8 mouse cellular contexts compared by ENCODE assay signal in genomic region chr7:25267751-25268463, GRCm38 (mm10). TPM values are rescaled to one million over a fixed set of nuclear protein-coding genes. Genes with fewer than 3 reads are reported as not detected.
DNase-seq lines count a peak whose midpoint lies in the region; ATAC-seq and TF ChIP-seq lines count a peak whose summit lies in the region.

No protein-coding gene starts in this region.

- peak; percentile 91 for ATAC-seq in heart, embryonic 15.5 days (replicated peaks; ENCODE audit: insufficient number of reproducible peaks, insufficient read depth, low FRiP score, low read depth)
- ATAC-seq in liver, embryonic 14.5 days (ENCODE audit: insufficient read depth), result peak; percentile 88
- peak; percentile 94 for ATAC-seq in neural tube, embryonic 11.5 days (ENCODE audit: insufficient read depth, low FRiP score, low TSS enrichment)
- ATAC-seq in stomach, postnatal 0 days (ENCODE audit: low FRiP score, low TSS enrichment), result peak; percentile 97

- H3K4me2 ChIP-seq in heart, embryonic 15.5 days, result peak overlapping the region; percentile 80
- peak overlapping the region; percentile 94 for H3K4me2 ChIP-seq in liver, embryonic 14.5 days (ENCODE audit: low read depth)
- peak overlapping the region; percentile 66 for H3K4me2 ChIP-seq in neural tube, embryonic 11.5 days (ENCODE audit: low read depth)
- H3K4me2 ChIP-seq in stomach, postnatal 0 days (replicated peaks; ENCODE audit: low read depth), result peak overlapping the region; percentile 85

- peak; percentile 97 to 98 for DNase-seq in CD8-positive naive resting alpha-beta T cell, adult 2 months (ENCODE audit: low read depth in 2 of 2, low spot score in 2 of 2)
- DNase-seq in c-Kit-positive CD71-negative TER-119-negative erythroid progenitor cells, embryonic 14.5 days (ENCODE audit: low read depth), result peak; percentile 99
- peak; percentile 98 for DNase-seq in forebrain, embryonic 10.5 days (ENCODE audit: extremely low spot score, low spot score)
- peak; percentile 99 to 100 for DNase-seq in kidney, postnatal 25 days
- peak; percentile 100 for DNase-seq in liver, embryonic 14.5 days (ENCODE audit: low read depth in 3 of 3, low spot score in 3 of 3)
- DNase-seq in neural tube, embryonic 11.5 days (ENCODE audit: low spot score), result peak; percentile 98
- peak; percentile 99 for DNase-seq in stomach, postnatal 0 days (ENCODE audit: low spot score)

- peak overlapping the region; percentile 86 for H3K4me3 ChIP-seq in forebrain, embryonic 10.5 days
- H3K4me3 ChIP-seq in heart, embryonic 15.5 days, result peak overlapping the region; percentile 69
- H3K4me3 ChIP-seq in liver, embryonic 14.5 days (ENCODE audit: insufficient read depth in 1 of 2, low read depth in 2 of 2, low read length in 2 of 2), result peak overlapping the region; percentile 68 to 95
- peak overlapping the region; percentile 65 for H3K4me3 ChIP-seq in neural tube, embryonic 11.5 days (ENCODE audit: low read depth, low read length)
- peak overlapping the region; percentile 73 for H3K4me3 ChIP-seq in stomach, postnatal 0 days (ENCODE audit: low read depth, low read length)

- WGBS in forebrain, embryonic 10.5 days, result under 1% methylated on average over 33 of the region's 33 CpGs
- WGBS in heart, embryonic 15.5 days, result under 1% methylated on average over 33 of the region's 33 CpGs
- WGBS in liver, embryonic 14.5 days (ENCODE audit: insufficient replicate concordance), result under 1% methylated on average over 33 of the region's 33 CpGs
- WGBS in neural tube, embryonic 11.5 days, result under 1% methylated on average over 33 of the region's 33 CpGs
- WGBS in stomach, postnatal 0 days, result under 1% methylated on average over 33 of the region's 33 CpGs

- TF ChIP-seq CTCF in liver, embryonic 14.5 days (IDR thresholded peaks at IDR 0.05; ENCODE audit: low read depth), result no peak
- no peak for TF ChIP-seq CTCF in stomach, postnatal 0 days (IDR thresholded peaks at IDR 0.05; ENCODE audit: low read depth)

- H3K9me3 ChIP-seq in forebrain, embryonic 10.5 days, result no peaks in the 10 kb centered on the region
- no peaks in the 10 kb centered on the region for H3K9me3 ChIP-seq in heart, embryonic 15.5 days (replicated peaks)
- H3K9me3 ChIP-seq in liver, embryonic 14.5 days (ENCODE audit: control insufficient read depth, low read length), result no peaks in the 10 kb centered on the region
- no peaks in the 10 kb centered on the region for H3K9me3 ChIP-seq in neural tube, embryonic 11.5 days (ENCODE audit: control insufficient read depth, low read length)
- no peaks in the 10 kb centered on the region for H3K9me3 ChIP-seq in stomach, postnatal 0 days (ENCODE audit: control insufficient read depth, low read length)

- peaks cover 45% of the 10 kb centered on the region for H3K4me1 ChIP-seq in forebrain, embryonic 10.5 days
- peaks cover 34% of the 10 kb centered on the region for H3K4me1 ChIP-seq in heart, embryonic 15.5 days (replicated peaks)
- H3K4me1 ChIP-seq in liver, embryonic 14.5 days (replicated peaks; ENCODE audit: control insufficient read depth in 2 of 2, insufficient read depth in 2 of 2, low read length in 1 of 2), result peaks cover 19 to 33% of the 10 kb centered on the region in 2 experiments
- H3K4me1 ChIP-seq in neural tube, embryonic 11.5 days (ENCODE audit: control insufficient read depth, insufficient read depth, low read length), result peaks cover 6% of the 10 kb centered on the region; the same call in 1 of the 2 replicates
- peaks cover 9% of the 10 kb centered on the region for H3K4me1 ChIP-seq in stomach, postnatal 0 days (replicated peaks; ENCODE audit: control insufficient read depth, insufficient read depth)

- peak overlapping the region; percentile 81 for H3K9ac ChIP-seq in heart, embryonic 15.5 days
- peak overlapping the region; percentile 84 for H3K9ac ChIP-seq in liver, embryonic 14.5 days (replicated peaks)
- H3K9ac ChIP-seq in neural tube, embryonic 11.5 days (ENCODE audit: low read length), result peak overlapping the region; percentile 60
- peak overlapping the region; percentile 84 for H3K9ac ChIP-seq in stomach, postnatal 0 days (ENCODE audit: low read length)

- peak overlapping the region; percentile 95 for H3K27ac ChIP-seq in forebrain, embryonic 10.5 days
- peak overlapping the region; percentile 89 for H3K27ac ChIP-seq in heart, embryonic 15.5 days
- peak overlapping the region; percentile 68 for H3K27ac ChIP-seq in liver, embryonic 14.5 days
- H3K27ac ChIP-seq in neural tube, embryonic 11.5 days (ENCODE audit: low read depth, low read length), result peak overlapping the region; percentile 58
- H3K27ac ChIP-seq in stomach, postnatal 0 days (replicated peaks), result peak overlapping the region; percentile 92

- TF ChIP-seq EP300 in liver, embryonic 14.5 days (IDR thresholded peaks at IDR 0.05; ENCODE audit: low read depth), result peak; percentile 64; the same call in 1 of the 2 replicates
- peak; percentile 95 for TF ChIP-seq EP300 in stomach, postnatal 0 days (optimal IDR thresholded peaks at IDR 0.05)

- H3K36me3 ChIP-seq in forebrain, embryonic 10.5 days (replicated peaks), result peaks cover 22% of the 10 kb centered on the region
- H3K36me3 ChIP-seq in heart, embryonic 15.5 days, result peaks cover 15% of the 10 kb centered on the region; the same call in 1 of the 2 replicates
- no peaks in the 10 kb centered on the region; the same call in 1 of the 2 replicates for H3K36me3 ChIP-seq in liver, embryonic 14.5 days (replicated peaks; ENCODE audit: control insufficient read depth, insufficient read depth, low read depth)
- no peaks in the 10 kb centered on the region; the same call in 1 of the 2 replicates for H3K36me3 ChIP-seq in neural tube, embryonic 11.5 days (ENCODE audit: control insufficient read depth, insufficient read depth, low read length)
- H3K36me3 ChIP-seq in stomach, postnatal 0 days (ENCODE audit: control insufficient read depth, insufficient read depth, low read length), result peaks cover 15% of the 10 kb centered on the region

- H3K27me3 ChIP-seq in forebrain, embryonic 10.5 days (ENCODE audit: poor library complexity, severe bottlenecking), result peaks cover 6% of the 10 kb centered on the region; the same call in 1 of the 2 replicates
- H3K27me3 ChIP-seq in heart, embryonic 15.5 days, result no peaks in the 10 kb centered on the region
- no peaks in the 10 kb centered on the region for H3K27me3 ChIP-seq in liver, embryonic 14.5 days (ENCODE audit: control insufficient read depth, insufficient read depth, low read length)
- H3K27me3 ChIP-seq in neural tube, embryonic 11.5 days (ENCODE audit: control insufficient read depth, insufficient read depth, low read length), result no peaks in the 10 kb centered on the region
- no peaks in the 10 kb centered on the region for H3K27me3 ChIP-seq in stomach, postnatal 0 days (ENCODE audit: control insufficient read depth, insufficient read depth, low read length)

RNA-seq across cellular contexts. Expression of gene Cic, which starts 0.4 kb away (rescaled TPM):
- 19.4 and 20.6 TPM in 2 replicates for polyA plus RNA-seq in forebrain, embryonic 10.5 days (2016; fragmentation: Nextera tagmentation; extraction: Ambion mirVana)
- 22.9 and 27.4 TPM in 2 replicates for polyA plus RNA-seq in heart, embryonic 15.5 days (2015; fragmentation: Nextera tagmentation; extraction: Ambion mirVana)
- 14.0 and 14.8 TPM in 2 replicates for polyA plus RNA-seq in liver, embryonic 14.5 days (2012; rRNA removed)
- 9.7 and 12.3 TPM in 2 replicates for polyA plus RNA-seq in liver, embryonic 14.5 days (2014; fragmentation: Nextera tagmentation; extraction: Ambion mirVana)
- 30.4 and 38.2 TPM in 2 replicates for polyA plus RNA-seq in neural tube, embryonic 11.5 days (2014; fragmentation: Nextera tagmentation; extraction: Ambion mirVana)
- 15.0 and 15.9 TPM in 2 replicates for polyA plus RNA-seq in stomach, postnatal 0 days (2015; fragmentation: Nextera tagmentation; extraction: Ambion mirVana)

RNA-seq across cellular contexts. Expression of gene Erf, which starts 17.3 kb away (rescaled TPM):
- 8.4 and 10.1 TPM in 2 replicates for polyA plus RNA-seq in forebrain, embryonic 10.5 days (2016; fragmentation: Nextera tagmentation; extraction: Ambion mirVana)
- polyA plus RNA-seq in heart, embryonic 15.5 days (2015; fragmentation: Nextera tagmentation; extraction: Ambion mirVana), result 12.1 and 13.2 TPM in 2 replicates
- polyA plus RNA-seq in liver, embryonic 14.5 days (2012; rRNA removed), result 8.5 and 9.8 TPM in 2 replicates
- polyA plus RNA-seq in liver, embryonic 14.5 days (2014; fragmentation: Nextera tagmentation; extraction: Ambion mirVana), result 5.1 and 5.3 TPM in 2 replicates
- polyA plus RNA-seq in neural tube, embryonic 11.5 days (2014; fragmentation: Nextera tagmentation; extraction: Ambion mirVana), result 16.2 and 16.7 TPM in 2 replicates
- polyA plus RNA-seq in stomach, postnatal 0 days (2015; fragmentation: Nextera tagmentation; extraction: Ambion mirVana), result 8.1 and 8.8 TPM in 2 replicates

RNA-seq across cellular contexts. Expression of gene Pafah1b3, which starts 29.9 kb away (rescaled TPM):
- 246 and 257 TPM in 2 replicates for polyA plus RNA-seq in forebrain, embryonic 10.5 days (2016; fragmentation: Nextera tagmentation; extraction: Ambion mirVana)
- 103 and 119 TPM in 2 replicates for polyA plus RNA-seq in heart, embryonic 15.5 days (2015; fragmentation: Nextera tagmentation; extraction: Ambion mirVana)
- polyA plus RNA-seq in liver, embryonic 14.5 days (2012; rRNA removed), result 26.2 and 29.4 TPM in 2 replicates
- 24.3 and 29.8 TPM in 2 replicates for polyA plus RNA-seq in liver, embryonic 14.5 days (2014; fragmentation: Nextera tagmentation; extraction: Ambion mirVana)
- 321 and 324 TPM in 2 replicates for polyA plus RNA-seq in neural tube, embryonic 11.5 days (2014; fragmentation: Nextera tagmentation; extraction: Ambion mirVana)
- 125 and 126 TPM in 2 replicates for polyA plus RNA-seq in stomach, postnatal 0 days (2015; fragmentation: Nextera tagmentation; extraction: Ambion mirVana)

RNA-seq across cellular contexts. Expression of gene Gsk3a, which starts 30.3 kb away (rescaled TPM):
- polyA plus RNA-seq in forebrain, embryonic 10.5 days (2016; fragmentation: Nextera tagmentation; extraction: Ambion mirVana), result 10.7 and 10.8 TPM in 2 replicates
- 6.6 and 9.8 TPM in 2 replicates for polyA plus RNA-seq in heart, embryonic 15.5 days (2015; fragmentation: Nextera tagmentation; extraction: Ambion mirVana)
- polyA plus RNA-seq in liver, embryonic 14.5 days (2012; rRNA removed), result 48.6 and 55.6 TPM in 2 replicates
- polyA plus RNA-seq in liver, embryonic 14.5 days (2014; fragmentation: Nextera tagmentation; extraction: Ambion mirVana), result 8.4 and 8.9 TPM in 2 replicates
- polyA plus RNA-seq in neural tube, embryonic 11.5 days (2014; fragmentation: Nextera tagmentation; extraction: Ambion mirVana), result 15.9 and 19.7 TPM in 2 replicates
- polyA plus RNA-seq in stomach, postnatal 0 days (2015; fragmentation: Nextera tagmentation; extraction: Ambion mirVana), result 5.1 and 5.3 TPM in 2 replicates

RNA-seq across cellular contexts. Expression of gene Prr19, which starts 33.3 kb away (rescaled TPM):
- 1.4 and 1.7 TPM in 2 replicates for polyA plus RNA-seq in forebrain, embryonic 10.5 days (2016; fragmentation: Nextera tagmentation; extraction: Ambion mirVana)
- polyA plus RNA-seq in heart, embryonic 15.5 days (2015; fragmentation: Nextera tagmentation; extraction: Ambion mirVana), result 0.10 and 0.15 TPM in 2 replicates
- polyA plus RNA-seq in liver, embryonic 14.5 days (2012; rRNA removed), result 0.03 and 0.04 TPM in 2 replicates
- not detected in 2 replicates for polyA plus RNA-seq in liver, embryonic 14.5 days (2014; fragmentation: Nextera tagmentation; extraction: Ambion mirVana)
- polyA plus RNA-seq in neural tube, embryonic 11.5 days (2014; fragmentation: Nextera tagmentation; extraction: Ambion mirVana), result 0.32 and 1.0 TPM in 2 replicates
- 0.07 TPM in 1 of 2 replicates, not detected in the other for polyA plus RNA-seq in stomach, postnatal 0 days (2015; fragmentation: Nextera tagmentation; extraction: Ambion mirVana)

Comparison
In these comparisons a context has a peak if more than half of its experiments do, and no peak if none do; other contexts are left out.
1. Peak in every context shown above with its lines: DNase-seq, ATAC-seq, H3K4me3 ChIP-seq and H3K27ac ChIP-seq.